9 mouse cellular contexts compared by ENCODE assay signal in the genomic region with DNA sequence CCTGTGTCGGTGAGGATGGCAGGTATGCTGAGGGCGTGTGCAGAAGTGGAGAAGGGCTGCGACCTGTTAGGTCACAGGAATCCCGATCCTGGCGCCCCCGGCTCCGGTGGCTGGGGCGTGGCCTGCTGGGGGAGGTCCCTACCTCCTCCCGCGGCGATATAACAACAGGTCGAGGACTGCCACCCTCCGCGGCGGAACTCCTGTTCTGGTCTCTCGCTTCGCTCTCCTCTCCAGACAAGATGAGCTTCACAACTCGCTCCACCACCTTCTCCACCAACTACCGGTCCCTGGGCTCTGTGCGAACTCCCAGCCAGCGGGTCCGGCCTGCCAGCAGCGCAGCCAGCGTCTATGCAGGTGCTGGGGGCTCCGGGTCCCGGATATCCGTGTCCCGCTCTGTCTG. TPM values are rescaled to one million over a fixed set of nuclear protein-coding genes. Genes with fewer than 3 reads are reported as not detected.
DNase-seq lines count a peak whose midpoint lies in the region; ATAC-seq and TF ChIP-seq lines count a peak whose summit lies in the region.
"Had no signal": no experiment of that assay in that cellular context is flagged by ENCODE, and none has a peak within 500 bp of the region (broad histone marks: within the 10 kb centered on the region; RNA-seq: fewer than 3 reads in every experiment).

TSS of gene Krt18 (plus strand) at position 141 of the 400 bp plus-strand sequence.

- no peaks in the 10 kb centered on the region for H3K9me3 ChIP-seq in heart, embryonic 10.5 days
- H3K9me3 ChIP-seq in embryonic facial prominence, embryonic 15.5 days (replicated peaks), result no peaks in the 10 kb centered on the region
- H3K9me3 ChIP-seq in lung, postnatal 0 days (ENCODE audit: low read length), result no peaks in the 10 kb centered on the region

- H3K27me3 ChIP-seq in heart, embryonic 10.5 days (ENCODE audit: insufficient read depth, poor library complexity, severe bottlenecking), result peaks cover 35% of the 10 kb centered on the region
- peaks cover 46% of the 10 kb centered on the region for H3K27me3 ChIP-seq in embryonic facial prominence, embryonic 15.5 days
- no peaks in the 10 kb centered on the region for H3K27me3 ChIP-seq in kidney, adult 2 months (replicated peaks; ENCODE audit: control insufficient read depth, insufficient read depth, low read length)
- no peaks in the 10 kb centered on the region for H3K27me3 ChIP-seq in lung, postnatal 0 days (replicated peaks; ENCODE audit: insufficient read depth, low read length)

- H3K27ac ChIP-seq in heart, embryonic 10.5 days, result peak within 1 kb of the TSS; percentile 90
- 0 out of 2 replicates have a peak within 1 kb of the TSS, but pooled peaks have one; percentile 28 for H3K27ac ChIP-seq in embryonic facial prominence, embryonic 15.5 days (replicated peaks)
- H3K27ac ChIP-seq in kidney, adult 2 months (ENCODE audit: insufficient read depth, low read depth, low read length), result no peak within 1 kb of the TSS
- H3K27ac ChIP-seq in lung, postnatal 0 days (ENCODE audit: low read length), result peak within 1 kb of the TSS; percentile 84

- DNase-seq in heart, embryonic 10.5 days (ENCODE audit: low spot score), result no peak
- no peak for DNase-seq in heart, postnatal 36 days
- peak; percentile 30 for DNase-seq in kidney, adult 2 months
- DNase-seq in lung, postnatal 0 days (ENCODE audit: low spot score), result peak; percentile 72
- peak; percentile 55 for DNase-seq in thymus, postnatal 14 days
- no peak for DNase-seq in left cerebral cortex, adult 8-10 months (ENCODE audit: low spot score in 2 of 2)
- no peak for DNase-seq in frontal cortex, postnatal 14 days (ENCODE audit: low spot score in 2 of 2)

- peaks cover 44% of the 10 kb centered on the region for H3K4me1 ChIP-seq in heart, embryonic 10.5 days
- H3K4me1 ChIP-seq in embryonic facial prominence, embryonic 15.5 days, result peaks cover 37% of the 10 kb centered on the region
- peaks cover 4% of the 10 kb centered on the region; the same call in 1 of the 2 replicates for H3K4me1 ChIP-seq in kidney, adult 2 months (ENCODE audit: control insufficient read depth, insufficient read depth, low read length)
- peaks cover 11% of the 10 kb centered on the region; the same call in 1 of the 2 replicates for H3K4me1 ChIP-seq in lung, postnatal 0 days (ENCODE audit: insufficient read depth, low read depth, low read length)

- no peak for TF ChIP-seq EP300 in lung, postnatal 0 days (IDR thresholded peaks at IDR 0.05)

- H3K4me3 ChIP-seq in heart, embryonic 10.5 days, result peak within 1 kb of the TSS; percentile 67
- H3K4me3 ChIP-seq in embryonic facial prominence, embryonic 15.5 days (replicated peaks), result peak within 1 kb of the TSS; percentile 38
- H3K4me3 ChIP-seq in kidney, adult 2 months (ENCODE audit: insufficient read depth, low read depth, low read length), result peak within 1 kb of the TSS; percentile 16
- peak within 1 kb of the TSS; percentile 46 for H3K4me3 ChIP-seq in lung, postnatal 0 days (ENCODE audit: low read depth, low read length)
- H3K4me3 ChIP-seq: myocyte had no signal

- TF ChIP-seq POLR2A in kidney, adult 2 months (IDR thresholded peaks at IDR 0.05; ENCODE audit: low read depth, low read length), result no peak

- no peak for TF ChIP-seq CTCF in kidney, adult 2 months (conservative IDR thresholded peaks at IDR 0.05; ENCODE audit: insufficient read depth, insufficient read length, low read depth, low read length)
- TF ChIP-seq CTCF in lung, postnatal 0 days (IDR thresholded peaks at IDR 0.05), result no peak

- H3K9ac ChIP-seq in embryonic facial prominence, embryonic 15.5 days, result 0 out of 2 replicates have a peak within 1 kb of the TSS, but pooled peaks have one; percentile 33
- peak within 1 kb of the TSS; percentile 67 for H3K9ac ChIP-seq in lung, postnatal 0 days (replicated peaks; ENCODE audit: low read depth)

- WGBS in heart, embryonic 10.5 days, result under 1% methylated on average over 28 of the region's 28 CpGs
- WGBS in embryonic facial prominence, embryonic 15.5 days, result under 1% methylated on average over 28 of the region's 28 CpGs
- WGBS in kidney, adult 2 months, result 3% methylated on average over 28 of the region's 28 CpGs
- under 1% methylated on average over 27 of the region's 28 CpGs for WGBS in lung, postnatal 0 days

- H3K36me3 ChIP-seq in heart, embryonic 10.5 days, result peaks cover 29% of the 10 kb centered on the region
- H3K36me3 ChIP-seq in embryonic facial prominence, embryonic 15.5 days, result no peaks in the 10 kb centered on the region
- H3K36me3 ChIP-seq in kidney, adult 2 months (ENCODE audit: control insufficient read depth, insufficient read depth, low read length), result no peaks in the 10 kb centered on the region
- no peaks in the 10 kb centered on the region for H3K36me3 ChIP-seq in lung, postnatal 0 days (ENCODE audit: insufficient read depth, low read length)

- H3K4me2 ChIP-seq in embryonic facial prominence, embryonic 15.5 days (replicated peaks), result peak within 1 kb of the TSS; percentile 51
- peak within 1 kb of the TSS; percentile 53 for H3K4me2 ChIP-seq in lung, postnatal 0 days (replicated peaks; ENCODE audit: low read depth, low read length)

- intact Hi-C loops in heart, postnatal 36 days (cut with DNase I), result no loop called here

- no peak for ATAC-seq in embryonic facial prominence, embryonic 15.5 days (ENCODE audit: insufficient number of reproducible peaks, low FRiP score, low TSS enrichment, low read depth)
- ATAC-seq in lung, postnatal 0 days, result peak; percentile 67

RNA-seq across cellular contexts. Expression of gene Krt18, which starts in this region (rescaled TPM):
- 78.5 and 184 TPM in 2 replicates for polyA plus RNA-seq in heart, embryonic 10.5 days (2016; fragmentation: Nextera tagmentation; extraction: Ambion mirVana)
- 1 to 10 TPM; 2.5 to 5.1 TPM for total RNA-seq in heart, postnatal 36 days (2021)
- polyA plus RNA-seq in embryonic facial prominence, embryonic 15.5 days (2015; fragmentation: Nextera tagmentation; extraction: Ambion mirVana), result 87.8 and 119 TPM in 2 replicates
- 20.7 and 25.0 TPM in 2 replicates for polyA plus RNA-seq in kidney, adult 2 months (2012; rRNA removed)
- polyA plus RNA-seq in lung, postnatal 0 days (2015; fragmentation: Nextera tagmentation; extraction: Ambion mirVana), result 235 and 248 TPM in 2 replicates
- 1 to 10 TPM in 2 of 4 experiments, under 1 TPM in 2; 0.26 to 2.5 (median 1.3) TPM for total RNA-seq in left cerebral cortex, adult 8-10 months (2022)
- polyA plus RNA-seq: myocyte had no signal

Comparison
In these comparisons a context has a peak if more than half of its experiments do, and no peak if none do; other contexts are left out.
1. DNase-seq: peak in kidney, adult 2 months (single experiment), lung, postnatal 0 days (single experiment) and thymus, postnatal 14 days (single experiment); none in heart, embryonic 10.5 days (single experiment), heart, postnatal 36 days (0 of 2), left cerebral cortex, adult 8-10 months (0 of 2) and frontal cortex, postnatal 14 days (0 of 2).
2. H3K4me3 ChIP-seq: peak in every context shown above with its lines; median percentile 67 in heart, embryonic 10.5 days; 46 in lung, postnatal 0 days; 38 in embryonic facial prominence, embryonic 15.5 days; 16 in kidney, adult 2 months.